Mouse (Mus musculus) heart, embryonic 15.5 days (tissue): Measurements from ENCODE around the gene Peli2. TPM values are rescaled to one million over a fixed set of nuclear protein-coding genes. Genes with fewer than 3 reads are reported as not detected.

Source experiments
- ATAC-seq: fragments of 200-750 bp; cut with Nextera tagmentation; replicated peaks from 2 replicates; pipeline ENCODE4 v1.8.0; 2017; ENCODE audit warnings: low read depth, moderate TSS enrichment; ENCODE audit not compliant: insufficient number of reproducible peaks, insufficient read depth, low FRiP score
- H3K27ac ChIP-seq: fragments of 300-500 bp; sonication (generic); 2 replicates; pipeline ENCODE4 v1.5.1; 2015; ENCODE audit warnings: mild to moderate bottlenecking, inconsistent platforms
- H3K27me3 ChIP-seq: fragments of 300-500 bp; sonication (generic); 2 replicates; pipeline ENCODE4 v1.6.1; 2015; ENCODE audit warnings: inconsistent platforms
- H3K36me3 ChIP-seq: fragments of 300-500 bp; sonication (generic); 2 replicates; pipeline ENCODE4 v1.6.1; 2015; ENCODE audit warnings: mild to moderate bottlenecking, inconsistent platforms
- H3K4me1 ChIP-seq: fragments of 300-500 bp; sonication (generic); replicated peaks from 2 replicates; pipeline ENCODE4 v1.6.1; 2015; ENCODE audit warnings: inconsistent platforms
- H3K4me2 ChIP-seq: fragments of 300-500 bp; sonication (generic); 2 replicates; pipeline ENCODE4 v1.6.1; 2015; ENCODE audit warnings: inconsistent platforms, mild to moderate bottlenecking, moderate library complexity
- H3K4me3 ChIP-seq: fragments of 300-500 bp; sonication (generic); 2 replicates; pipeline ENCODE4 v1.5.1; 2015; ENCODE audit warnings: mild to moderate bottlenecking, inconsistent platforms
- H3K9ac ChIP-seq: fragments of 300-500 bp; sonication (generic); 2 replicates; pipeline ENCODE4 v1.6.1; 2015; ENCODE audit warnings: mild to moderate bottlenecking, inconsistent platforms
- H3K9me3 ChIP-seq: fragments of 300-500 bp; sonication (generic); replicated peaks from 2 replicates; pipeline ENCODE4 v1.6.1; 2016; ENCODE audit warnings: inconsistent platforms
- WGBS: fragments of 180-500 bp; shearing (Covaris S2); methylation state at CpG from one replicate; pipeline ENCODE4 v1.1.7; 2015; ENCODE audit warnings: mixed read lengths; 5-methylcytosine and 5-hydroxymethylcytosine counted together
- polyA plus RNA-seq: library from polyadenylated mRNA; unstranded; fragments of >200 nt; fragmentation: Nextera tagmentation; extraction: Ambion mirVana; gene quantifications from 2 replicates; pipeline ENCODE4 v1.2.1, GENCODE M21; 2015

The Peli2 gene
- polyA plus RNA-seq, 1 experiment from 2014 or later = 2.3 TPM

DNA sequence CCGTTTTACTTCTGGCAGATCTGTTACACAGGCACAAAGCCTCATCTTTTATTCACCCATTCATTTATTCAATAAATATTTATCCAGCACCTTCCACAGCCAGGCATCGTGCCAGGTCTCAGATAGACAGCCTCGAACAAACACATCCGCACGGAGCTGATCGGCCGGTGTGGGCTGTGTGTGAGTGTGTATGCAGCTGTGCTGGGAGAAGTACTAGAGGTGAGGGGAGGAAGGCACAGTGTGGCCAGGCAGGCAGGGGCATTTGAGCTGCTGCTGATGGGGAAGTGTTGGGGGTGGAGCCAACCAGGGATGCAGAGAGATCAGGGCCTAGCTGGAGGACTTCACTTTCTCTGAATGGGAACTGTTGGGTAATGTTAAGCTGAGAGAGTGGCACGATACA lies 51.4 kb downstream of the Peli2 start:
- no peak overlapping the region for H3K9ac ChIP-seq
- no peaks in the 10 kb centered on the region for H3K36me3 ChIP-seq
- no peak overlapping the region for H3K27ac ChIP-seq
- no peaks in the 10 kb centered on the region for H3K4me1 ChIP-seq
- no peak overlapping the region for H3K4me3 ChIP-seq
- H3K4me2 ChIP-seq = no peak overlapping the region
- WGBS = 46% methylated on average over 8 of the region's 8 CpGs
- H3K27me3 ChIP-seq = no peaks in the 10 kb centered on the region
- ATAC-seq = peak; percentile 74
- H3K9me3 ChIP-seq = no peaks in the 10 kb centered on the region

DNA sequence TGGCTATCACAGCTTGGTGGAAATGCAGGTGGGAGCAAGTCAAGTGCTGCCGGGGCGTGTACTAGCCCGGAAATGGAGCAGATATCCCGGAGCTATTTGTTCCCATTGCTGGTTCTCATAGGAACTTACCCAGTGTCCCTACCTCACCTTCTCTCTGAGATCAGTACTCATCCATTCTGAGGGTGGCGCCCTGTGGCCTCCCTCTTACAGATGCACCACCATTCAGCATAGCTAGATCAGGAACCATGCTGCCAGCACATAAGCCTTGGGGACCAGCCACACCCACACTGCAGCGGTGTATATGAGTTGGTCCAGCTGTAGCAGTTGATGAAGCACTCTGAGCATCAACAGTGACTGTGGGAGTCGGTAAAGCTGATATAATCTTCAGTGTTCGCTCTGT lies 52.3 kb downstream of the Peli2 start:
- Histone ChIP-seq H3K27me3 (no peaks in the 10 kb centered on the region), H3K36me3 (no peaks in the 10 kb centered on the region), H3K4me2 (no peak overlapping the region), H3K4me3 (no peak overlapping the region), H3K27ac (no peak overlapping the region), H3K4me1 (no peaks in the 10 kb centered on the region), H3K9ac (no peak overlapping the region), H3K9me3 (no peaks in the 10 kb centered on the region)
- 86% methylated on average over 8 of the region's 8 CpGs for WGBS
- no peak for ATAC-seq

DNA sequence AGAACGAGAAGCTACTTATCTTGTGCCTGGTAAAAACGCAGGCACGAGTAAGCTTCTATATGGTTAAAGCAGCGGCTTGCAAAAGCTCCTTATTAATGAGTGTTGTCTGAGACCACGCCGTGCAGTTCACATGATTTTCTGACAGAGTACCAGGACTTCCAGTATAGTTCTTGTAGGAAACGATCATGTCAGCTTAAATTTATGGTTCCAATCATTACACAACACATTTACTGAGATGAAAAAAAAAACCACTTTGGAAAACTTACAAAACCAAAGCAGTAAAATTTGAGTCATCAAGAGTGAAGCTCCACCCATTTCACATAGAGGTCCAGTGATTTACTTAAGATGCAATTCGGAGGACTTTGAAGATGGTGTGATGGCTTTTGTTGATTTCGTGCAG lies 53.2 kb downstream of the Peli2 start:
- no peak for ATAC-seq

DNA sequence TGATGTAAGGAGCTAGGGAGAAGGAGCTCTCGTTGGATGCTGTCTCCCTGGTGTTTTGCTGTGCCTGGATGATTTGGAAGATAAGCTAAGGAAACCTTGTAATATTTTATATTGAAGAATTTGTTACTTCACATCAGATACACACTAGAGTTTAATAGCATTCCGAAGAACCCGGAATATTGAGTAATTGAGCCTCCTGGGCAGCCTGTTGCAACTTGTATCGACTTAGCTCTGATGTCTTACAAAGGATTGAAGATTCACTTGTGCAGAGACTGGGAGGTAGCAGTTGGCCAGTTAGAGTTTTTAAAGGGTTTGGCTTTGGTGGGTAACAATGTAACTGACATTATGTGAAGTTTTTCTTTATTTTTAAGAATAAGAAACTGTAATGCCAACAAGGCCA lies 53.7 kb downstream of the Peli2 start:
- ATAC-seq = no peak
- Histone ChIP-seq H3K4me2 (no peak overlapping the region), H3K9ac (no peak overlapping the region), H3K9me3 (no peaks in the 10 kb centered on the region), H3K27me3 (no peaks in the 10 kb centered on the region), H3K36me3 (no peaks in the 10 kb centered on the region), H3K27ac (no peak overlapping the region), H3K4me1 (no peaks in the 10 kb centered on the region), H3K4me3 (no peak overlapping the region)
- WGBS = 83% methylated on average over 4 of the region's 4 CpGs

More for the DNA sequence above, 53.2 kb downstream of the Peli2 start:
- Histone ChIP-seq H3K4me2 (no peak overlapping the region), H3K9me3 (no peaks in the 10 kb centered on the region), H3K9ac (no peak overlapping the region), H3K36me3 (no peaks in the 10 kb centered on the region), H3K27ac (no peak overlapping the region), H3K27me3 (no peaks in the 10 kb centered on the region), H3K4me3 (no peak overlapping the region), H3K4me1 (no peaks in the 10 kb centered on the region)
- 75% methylated on average over 9 of the region's 9 CpGs for WGBS

DNA sequence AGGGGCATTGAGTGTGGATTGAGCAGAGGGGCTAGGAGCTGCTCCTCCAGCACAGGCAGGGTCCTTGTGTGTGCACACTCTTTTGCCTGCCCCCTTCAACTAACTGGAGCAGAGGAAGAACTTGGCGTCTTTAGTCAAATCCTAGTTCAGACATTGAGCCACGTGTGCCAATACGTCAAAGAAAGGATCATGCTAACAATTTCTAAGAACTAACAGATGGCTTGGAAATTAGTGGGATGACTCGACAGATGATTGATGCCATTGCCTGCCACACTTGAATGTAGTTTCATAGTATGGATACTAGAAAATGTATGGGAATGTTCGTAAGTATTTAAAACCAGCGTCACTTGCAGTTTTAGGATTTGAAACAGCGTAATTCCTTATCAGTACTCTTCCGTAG lies 54.5 kb downstream of the Peli2 start:
- 85% methylated on average over 8 of the region's 8 CpGs for WGBS
- Histone ChIP-seq H3K4me2 (no peak overlapping the region), H3K4me3 (no peak overlapping the region), H3K4me1 (no peaks in the 10 kb centered on the region), H3K9me3 (no peaks in the 10 kb centered on the region), H3K27me3 (no peaks in the 10 kb centered on the region), H3K36me3 (no peaks in the 10 kb centered on the region), H3K27ac (no peak overlapping the region), H3K9ac (no peak overlapping the region)
- ATAC-seq = no peak

DNA sequence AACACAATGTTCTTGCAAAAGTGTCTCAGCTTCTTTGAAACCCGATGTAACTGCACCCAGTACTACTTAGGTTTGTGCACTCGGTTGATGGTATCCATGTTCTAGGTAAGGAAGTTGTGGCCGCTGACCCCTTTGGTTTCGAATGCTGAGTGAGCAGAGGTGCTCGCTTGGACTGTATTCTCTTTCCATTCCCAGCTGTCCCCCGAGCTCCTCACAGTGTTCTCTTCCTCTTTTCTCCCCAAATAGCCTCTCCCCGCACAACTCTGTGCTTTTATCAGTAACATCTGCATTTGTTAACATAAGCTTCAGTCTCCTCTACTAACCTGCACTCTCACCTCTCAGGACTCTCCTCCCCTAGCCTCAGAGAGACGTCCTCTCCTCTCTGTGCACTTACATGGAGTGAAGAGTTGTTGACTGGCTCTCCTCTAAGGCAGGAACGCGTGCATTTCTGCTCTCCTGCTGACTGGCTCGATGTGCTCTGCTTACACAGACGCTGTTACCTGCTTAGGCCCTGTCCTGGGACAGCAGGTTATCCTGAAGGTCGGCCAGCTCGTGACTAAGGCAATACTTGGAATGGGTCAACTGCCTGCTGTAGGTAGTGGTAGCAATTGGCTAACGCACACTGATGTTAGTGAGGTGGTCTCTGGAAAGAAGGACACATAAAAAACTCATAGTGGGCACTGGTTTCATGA lies 57.8 kb downstream of the Peli2 start:
- H3K4me1 ChIP-seq = no peaks in the 10 kb centered on the region
- no peak overlapping the region for H3K27ac ChIP-seq
- ATAC-seq = no peak
- no peak overlapping the region for H3K4me2 ChIP-seq
- no peaks in the 10 kb centered on the region for H3K9me3 ChIP-seq
- WGBS = 71% methylated on average over 15 of the region's 15 CpGs
- H3K9ac ChIP-seq = no peak overlapping the region
- no peaks in the 10 kb centered on the region for H3K27me3 ChIP-seq
- H3K36me3 ChIP-seq = no peaks in the 10 kb centered on the region
- H3K4me3 ChIP-seq = no peak overlapping the region

DNA sequence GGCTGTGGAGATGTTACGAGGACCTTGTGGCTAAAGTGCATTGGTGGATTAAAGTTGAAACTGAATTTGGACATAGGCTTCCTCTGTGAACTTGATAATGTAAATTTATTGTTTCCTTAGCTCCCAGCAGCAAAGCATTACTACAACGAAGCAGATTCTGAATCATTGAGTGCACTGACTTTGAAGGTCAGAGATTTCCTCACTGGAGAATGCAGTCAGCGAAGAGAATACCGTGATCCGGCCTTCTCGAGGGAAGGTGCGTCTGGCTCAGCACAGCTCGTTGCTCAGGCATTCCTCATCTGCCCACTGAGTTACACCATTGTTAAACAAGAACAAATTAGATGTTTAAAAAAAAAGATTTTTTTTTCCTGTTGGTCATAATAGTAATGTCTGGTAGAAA lies 58.4 kb downstream of the Peli2 start:
- ATAC-seq = no peak
- Histone ChIP-seq H3K27ac (no peak overlapping the region), H3K9me3 (no peaks in the 10 kb centered on the region), H3K4me2 (no peak overlapping the region), H3K9ac (no peak overlapping the region), H3K36me3 (no peaks in the 10 kb centered on the region), H3K27me3 (no peaks in the 10 kb centered on the region), H3K4me3 (no peak overlapping the region), H3K4me1 (no peaks in the 10 kb centered on the region)
- WGBS = 79% methylated on average over 8 of the region's 8 CpGs

DNA sequence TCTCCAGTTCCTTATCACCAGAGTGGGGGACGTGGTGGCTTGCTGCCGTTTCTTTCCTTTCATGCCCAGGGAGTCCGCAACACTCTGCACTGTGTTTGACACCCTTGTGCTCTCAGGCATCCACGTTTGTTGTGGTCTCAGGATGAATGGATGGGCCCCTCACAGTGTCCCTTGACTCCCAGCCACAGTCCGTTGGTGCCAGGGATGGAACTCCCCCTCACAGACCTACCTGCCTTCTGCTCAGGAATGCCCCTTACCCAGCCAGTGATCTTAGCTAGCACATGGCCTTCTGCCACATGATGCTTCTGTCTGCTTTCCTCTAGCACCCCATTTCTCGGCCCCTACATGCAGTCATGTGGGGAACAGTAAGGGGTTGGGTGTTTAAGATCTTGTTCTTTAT lies 65.7 kb downstream of the Peli2 start:
- Histone ChIP-seq H3K27me3 (no peaks in the 10 kb centered on the region), H3K9ac (no peak overlapping the region), H3K4me3 (no peak overlapping the region), H3K9me3 (no peaks in the 10 kb centered on the region), H3K36me3 (no peaks in the 10 kb centered on the region), H3K4me1 (no peaks in the 10 kb centered on the region), H3K27ac (no peak overlapping the region), H3K4me2 (no peak overlapping the region)
- 61% methylated on average over 6 of the region's 6 CpGs for WGBS
- ATAC-seq = no peak

DNA sequence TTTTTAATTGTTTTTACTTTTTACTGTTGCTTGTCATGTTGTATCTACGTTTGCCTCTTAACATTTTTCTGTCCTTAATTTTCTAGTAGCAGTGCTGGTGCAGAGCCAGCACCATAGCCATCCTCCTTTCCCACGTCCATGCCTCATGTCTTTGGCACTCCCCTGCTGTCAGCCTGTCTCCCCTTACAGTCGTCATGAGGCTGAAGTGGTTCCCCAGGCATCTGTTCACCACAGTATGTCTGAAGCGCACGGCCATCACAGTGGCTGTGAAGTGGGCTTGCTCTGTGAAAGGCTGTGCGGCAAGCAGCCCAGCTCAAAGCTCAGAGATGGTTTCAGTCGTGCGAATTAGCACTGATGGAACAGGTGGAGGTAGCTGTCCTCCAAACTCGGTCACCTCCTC lies 66.5 kb downstream of the Peli2 start:
- Histone ChIP-seq H3K4me3 (no peak overlapping the region), H3K4me2 (no peak overlapping the region), H3K36me3 (no peaks in the 10 kb centered on the region), H3K9me3 (no peaks in the 10 kb centered on the region), H3K4me1 (no peaks in the 10 kb centered on the region), H3K27ac (no peak overlapping the region), H3K9ac (no peak overlapping the region), H3K27me3 (no peaks in the 10 kb centered on the region)
- 60% methylated on average over 9 of the region's 9 CpGs for WGBS
- ATAC-seq = no peak

DNA sequence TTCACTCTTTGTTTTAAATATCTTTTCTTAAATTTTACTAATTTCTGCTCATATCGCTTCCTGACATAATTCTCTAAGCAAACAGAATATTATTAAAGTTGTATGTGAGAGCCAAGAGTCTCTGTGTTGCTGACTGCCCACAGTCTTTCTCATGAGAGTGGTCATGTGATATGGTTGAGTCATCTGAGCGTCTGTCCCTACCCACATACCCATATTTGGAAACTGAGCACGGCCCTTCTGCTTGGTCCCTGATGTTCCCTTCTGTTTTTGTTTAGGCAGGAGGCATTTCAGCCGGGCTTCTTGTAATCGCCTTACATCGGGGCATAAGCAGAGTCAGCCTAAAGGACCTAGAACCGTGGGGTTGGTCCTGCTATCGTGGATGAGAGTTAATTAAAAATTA lies 68.7 kb downstream of the Peli2 start:
- no peak overlapping the region for H3K9ac ChIP-seq
- no peak overlapping the region for H3K4me2 ChIP-seq
- no peaks in the 10 kb centered on the region for H3K4me1 ChIP-seq
- ATAC-seq = no peak
- no peak overlapping the region for H3K27ac ChIP-seq
- no peaks in the 10 kb centered on the region for H3K36me3 ChIP-seq
- no peaks in the 10 kb centered on the region for H3K9me3 ChIP-seq
- no peak overlapping the region for H3K4me3 ChIP-seq
- 58% methylated on average over 8 of the region's 8 CpGs for WGBS
- H3K27me3 ChIP-seq = no peaks in the 10 kb centered on the region

DNA sequence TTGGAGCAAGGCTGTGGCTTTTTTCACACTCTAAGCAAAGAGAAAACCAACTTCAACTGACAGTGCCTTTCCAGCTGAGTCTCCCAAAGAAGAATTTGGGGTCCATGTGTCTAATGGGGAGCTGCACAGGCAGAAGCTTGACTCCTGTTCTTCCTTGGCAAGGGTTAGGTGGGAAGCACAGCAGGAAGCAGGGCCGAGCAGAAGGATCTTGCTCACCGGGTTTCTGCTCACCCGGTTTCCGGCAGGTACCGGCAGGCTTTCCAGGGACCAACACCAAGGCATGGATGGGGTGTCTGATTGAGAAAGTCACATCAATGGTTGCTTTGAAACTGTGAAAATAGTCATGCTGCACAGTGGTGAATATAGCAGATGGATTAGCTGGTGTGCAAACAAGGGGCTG lies 70.3 kb downstream of the Peli2 start:
- H3K4me3 ChIP-seq = no peak overlapping the region
- H3K4me2 ChIP-seq = no peak overlapping the region
- WGBS = 84% methylated on average over 5 of the region's 5 CpGs
- no peak for ATAC-seq
- H3K9ac ChIP-seq = no peak overlapping the region
- no peaks in the 10 kb centered on the region for H3K9me3 ChIP-seq
- no peaks in the 10 kb centered on the region for H3K27me3 ChIP-seq
- H3K36me3 ChIP-seq = no peaks in the 10 kb centered on the region
- 0 out of 2 replicates have a peak, but pooled peaks cover 2% of the 10 kb centered on the region for H3K4me1 ChIP-seq
- no peak overlapping the region for H3K27ac ChIP-seq

DNA sequence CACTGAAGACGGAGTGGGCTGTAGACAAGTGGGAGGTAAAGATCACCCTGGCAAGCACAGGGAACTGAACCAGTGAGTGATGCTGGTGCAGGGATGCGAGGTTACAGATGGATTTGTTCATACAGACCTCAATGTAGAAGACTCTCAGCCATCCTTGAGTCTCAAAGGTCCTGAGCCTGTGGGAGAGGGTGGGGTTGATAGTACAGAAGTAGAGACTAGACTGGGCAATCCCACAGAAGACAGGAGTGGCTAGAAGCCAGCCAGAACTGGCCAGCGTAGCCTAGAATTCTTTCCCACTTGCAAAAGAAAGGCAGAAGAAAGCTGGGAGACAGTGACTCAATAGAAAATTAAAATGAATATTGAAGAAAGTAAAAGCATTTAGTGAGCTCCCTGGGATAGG lies 71.3 kb downstream of the Peli2 start:
- H3K4me3 ChIP-seq = no peak overlapping the region
- WGBS = 88% methylated on average over 3 of the region's 3 CpGs
- H3K36me3 ChIP-seq = no peaks in the 10 kb centered on the region
- no peak overlapping the region for H3K9ac ChIP-seq
- peaks cover 4% of the 10 kb centered on the region; the same call in 1 of the 2 replicates for H3K4me1 ChIP-seq
- H3K27ac ChIP-seq = no peak overlapping the region
- H3K27me3 ChIP-seq = no peaks in the 10 kb centered on the region
- H3K9me3 ChIP-seq = no peaks in the 10 kb centered on the region
- H3K4me2 ChIP-seq = no peak overlapping the region
- no peak for ATAC-seq
